Mouse (Mus musculus) C2C12 (cell line): Measurements from ENCODE around the gene Txn2.

Source experiments
- CTCF ChIP-seq: IDR thresholded peaks from one replicate; pipeline ENCODE4 v1.5.1; 2011; ENCODE audit not compliant: control insufficient read depth, insufficient read depth, insufficient read length
- MAX ChIP-seq: IDR thresholded peaks from one replicate; pipeline ENCODE4 v1.6.1; 2011; ENCODE audit warnings: mild to moderate bottlenecking, control low read depth

- TF ChIP-seq MAX (no peak), CTCF (no peak)
These were observed 55.2 kb downstream of the Txn2 start for GRCm38 (mm10) chr15:77873564-77873963.
